Mouse (Mus musculus): ENCODE measurements at regions not wholly inside any gene's neighbourhood (a gene's known extent, or its start where the extent isn't known, plus 50 kb on each side); places are given as distances from the start of the nearest gene placed in this dataset.

GRCm38 (mm10) chr8:8487706-8488105 is 173.3 kb downstream of the Efnb2 start:
- DNase-seq = no peak
- Histone ChIP-seq H3K4me1 (ENCODE audit: control insufficient read depth, insufficient read depth, low read length) (no peaks in the 10 kb centered on the region), H3K4me3 (replicated peaks; ENCODE audit: extremely low read depth, low read depth, low read length) (no peak overlapping the region)
- TF ChIP-seq CTCF (IDR thresholded peaks at IDR 0.05; ENCODE audit: insufficient read depth, low read length) (no peak), POLR2A (IDR thresholded peaks at IDR 0.05; ENCODE audit: borderline replicate concordance, extremely low read depth, low read depth, low read length) (no peak)
- 59% methylated on average over 5 of the region's 5 CpGs for WGBS

- no peak for DNase-seq
- H3K4me3 ChIP-seq (replicated peaks; ENCODE audit: extremely low read depth, low read depth, low read length) = no peak overlapping the region
- no peak for TF ChIP-seq CTCF (IDR thresholded peaks at IDR 0.05; ENCODE audit: insufficient read depth, low read length)
- no peak for TF ChIP-seq POLR2A (IDR thresholded peaks at IDR 0.05; ENCODE audit: borderline replicate concordance, extremely low read depth, low read depth, low read length)
- H3K4me1 ChIP-seq (ENCODE audit: control insufficient read depth, insufficient read depth, low read length) = no peaks in the 10 kb centered on the region
- WGBS = 78% methylated on average over 3 of the region's 3 CpGs
Measured at GRCm38 (mm10) chr8:8486866-8487265, 174.2 kb downstream of the Efnb2 start.

GRCm38 (mm10) chr8:8485252-8485651 is 175.8 kb downstream of the Efnb2 start:
- no peak for TF ChIP-seq CTCF (IDR thresholded peaks at IDR 0.05; ENCODE audit: insufficient read depth, low read length)
- no peak for TF ChIP-seq POLR2A (IDR thresholded peaks at IDR 0.05; ENCODE audit: borderline replicate concordance, extremely low read depth, low read depth, low read length)
- Histone ChIP-seq H3K4me1 (ENCODE audit: control insufficient read depth, insufficient read depth, low read length) (no peaks in the 10 kb centered on the region), H3K4me3 (replicated peaks; ENCODE audit: extremely low read depth, low read depth, low read length) (no peak overlapping the region)
- no peak for DNase-seq
- WGBS = 82% methylated on average over 3 of the region's 3 CpGs

GRCm38 (mm10) chr8:8484546-8484945 is 176.5 kb downstream of the Efnb2 start:
- WGBS = 80% methylated on average over 8 of the region's 8 CpGs
- no peak overlapping the region for H3K4me3 ChIP-seq (replicated peaks; ENCODE audit: extremely low read depth, low read depth, low read length)
- no peaks in the 10 kb centered on the region for H3K4me1 ChIP-seq (ENCODE audit: control insufficient read depth, insufficient read depth, low read length)
- DNase-seq = no peak
- TF ChIP-seq CTCF (IDR thresholded peaks at IDR 0.05; ENCODE audit: insufficient read depth, low read length) (no peak), POLR2A (IDR thresholded peaks at IDR 0.05; ENCODE audit: borderline replicate concordance, extremely low read depth, low read depth, low read length) (no peak)

- TF ChIP-seq CTCF (IDR thresholded peaks at IDR 0.05; ENCODE audit: insufficient read depth, low read length) (no peak), POLR2A (IDR thresholded peaks at IDR 0.05; ENCODE audit: borderline replicate concordance, extremely low read depth, low read depth, low read length) (no peak)
- DNase-seq = no peak
- no peaks in the 10 kb centered on the region for H3K4me1 ChIP-seq (ENCODE audit: control insufficient read depth, insufficient read depth, low read length)
- 62% methylated on average over 10 of the region's 10 CpGs for WGBS
- no peak overlapping the region for H3K4me3 ChIP-seq (replicated peaks; ENCODE audit: extremely low read depth, low read depth, low read length)
Measured at GRCm38 (mm10) chr8:8482707-8483480, 178.1 kb downstream of the Efnb2 start.

- no peak for DNase-seq
- Histone ChIP-seq H3K4me1 (ENCODE audit: control insufficient read depth, insufficient read depth, low read length) (no peaks in the 10 kb centered on the region), H3K4me3 (replicated peaks; ENCODE audit: extremely low read depth, low read depth, low read length) (no peak overlapping the region)
- TF ChIP-seq POLR2A (IDR thresholded peaks at IDR 0.05; ENCODE audit: borderline replicate concordance, extremely low read depth, low read depth, low read length) (no peak), CTCF (IDR thresholded peaks at IDR 0.05; ENCODE audit: insufficient read depth, low read length) (no peak)
- WGBS = 75% methylated on average over 5 of the region's 5 CpGs
Measured at GRCm38 (mm10) chr8:8477456-8477855, 183.6 kb downstream of the Efnb2 start.

- no peak for DNase-seq
- WGBS = 51% methylated on average over 3 of the region's 3 CpGs
- Histone ChIP-seq H3K4me3 (replicated peaks; ENCODE audit: extremely low read depth, low read depth, low read length) (no peak overlapping the region), H3K4me1 (ENCODE audit: control insufficient read depth, insufficient read depth, low read length) (no peaks in the 10 kb centered on the region)
- no peak for TF ChIP-seq CTCF (IDR thresholded peaks at IDR 0.05; ENCODE audit: insufficient read depth, low read length)
- TF ChIP-seq POLR2A (IDR thresholded peaks at IDR 0.05; ENCODE audit: borderline replicate concordance, extremely low read depth, low read depth, low read length) = no peak
Measured at GRCm38 (mm10) chr8:8468552-8468951, 192.5 kb downstream of the Efnb2 start.

- Histone ChIP-seq H3K4me1 (ENCODE audit: control insufficient read depth, insufficient read depth, low read length) (no peaks in the 10 kb centered on the region), H3K4me3 (replicated peaks; ENCODE audit: extremely low read depth, low read depth, low read length) (no peak overlapping the region)
- TF ChIP-seq POLR2A (IDR thresholded peaks at IDR 0.05; ENCODE audit: borderline replicate concordance, extremely low read depth, low read depth, low read length) = no peak
- no peak for TF ChIP-seq CTCF (IDR thresholded peaks at IDR 0.05; ENCODE audit: insufficient read depth, low read length)
- DNase-seq = no peak
- 46% methylated on average over 6 of the region's 6 CpGs for WGBS
Measured at GRCm38 (mm10) chr8:8466526-8467244, 194.4 kb downstream of the Efnb2 start.

- Histone ChIP-seq H3K4me3 (replicated peaks; ENCODE audit: extremely low read depth, low read depth, low read length) (no peak overlapping the region), H3K4me1 (ENCODE audit: control insufficient read depth, insufficient read depth, low read length) (no peaks in the 10 kb centered on the region)
- no peak for DNase-seq
- TF ChIP-seq CTCF (IDR thresholded peaks at IDR 0.05; ENCODE audit: insufficient read depth, low read length) = no peak
- TF ChIP-seq POLR2A (IDR thresholded peaks at IDR 0.05; ENCODE audit: borderline replicate concordance, extremely low read depth, low read depth, low read length) = no peak
- WGBS = 64% methylated on average over 2 of the region's 2 CpGs
Measured at GRCm38 (mm10) chr8:8462455-8462854, 198.6 kb downstream of the Efnb2 start.

GRCm38 (mm10) chr8:8457536-8457935 is 203.5 kb downstream of the Efnb2 start:
- H3K4me3 ChIP-seq (replicated peaks; ENCODE audit: extremely low read depth, low read depth, low read length) = no peak overlapping the region
- TF ChIP-seq CTCF (IDR thresholded peaks at IDR 0.05; ENCODE audit: insufficient read depth, low read length) (no peak), POLR2A (IDR thresholded peaks at IDR 0.05; ENCODE audit: borderline replicate concordance, extremely low read depth, low read depth, low read length) (no peak)
- DNase-seq = no peak
- no peaks in the 10 kb centered on the region for H3K4me1 ChIP-seq (ENCODE audit: control insufficient read depth, insufficient read depth, low read length)
- 43% methylated on average over 5 of the region's 5 CpGs for WGBS
